Mouse (Mus musculus): ENCODE measurements around the gene Tubb4b. TPM values are rescaled to one million over a fixed set of nuclear protein-coding genes. Genes with fewer than 3 reads are reported as not detected.

Gene Tubb4b
- total and polyA plus RNA-seq, 2 experiments from 2014 or later: 568 to 827 TPM

DNA sequence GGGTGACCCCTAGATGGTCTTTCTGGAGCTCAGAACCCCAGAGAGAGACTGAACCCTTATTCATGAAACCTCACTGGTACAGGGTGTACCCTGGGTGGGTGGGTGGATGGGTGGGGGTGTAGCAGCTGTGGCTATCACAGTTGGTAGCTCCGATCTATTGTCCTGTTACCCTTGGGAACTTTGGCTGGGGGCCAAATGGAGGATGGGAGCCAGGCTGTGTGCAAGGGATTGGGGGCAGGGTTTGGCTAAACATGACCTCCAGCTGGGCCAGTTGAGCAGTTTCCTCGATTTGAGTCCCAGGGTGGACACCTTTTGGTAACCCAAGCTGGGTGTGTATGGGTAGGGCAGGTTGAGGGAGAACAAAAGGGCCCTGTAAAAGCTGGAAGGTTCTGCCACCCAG is 42.2 kb upstream of the Tubb4b start:
- 18% methylated on average over 2 of the region's 2 CpGs for WGBS
- Histone ChIP-seq H3K4me1 (ENCODE audit: insufficient read depth, low read length) (peaks cover 53% of the 10 kb centered on the region), H3K27me3 (ENCODE audit: insufficient read depth, low read length) (no peaks in the 10 kb centered on the region), H3K36me3 (ENCODE audit: insufficient read depth, low read length) (peaks cover 23% of the 10 kb centered on the region; the same call in 1 of the 2 replicates), H3K4me2 (ENCODE audit: low read depth, low read length) (peak overlapping the region; percentile 76), H3K4me3 (ENCODE audit: low read length) (peak overlapping the region; percentile 60), H3K9me3 (ENCODE audit: low read length) (no peaks in the 10 kb centered on the region), H3K9ac (replicated peaks; ENCODE audit: low read length) (peak overlapping the region; percentile 21), H3K27ac (peak overlapping the region; percentile 81)
- no peak for TF ChIP-seq CTCF (IDR thresholded peaks at IDR 0.05; ENCODE audit: low read depth)
- DNase-seq (ENCODE audit: low spot score): peak; percentile 49
- ATAC-seq: no peak

GRCm38 (mm10) chr2:25265897-25266656 is 41.6 kb upstream of the Tubb4b start:
- peak overlapping the region; percentile 60 for H3K4me3 ChIP-seq (ENCODE audit: low read length)
- peak; percentile 80 for DNase-seq (ENCODE audit: low spot score)

GRCm38 (mm10) chr2:25264851-25265250 is 40.3 kb upstream of the Tubb4b start:
- Histone ChIP-seq H3K9me3 (ENCODE audit: low read length) (no peaks in the 10 kb centered on the region), H3K27me3 (ENCODE audit: insufficient read depth, low read length) (no peaks in the 10 kb centered on the region), H3K4me1 (ENCODE audit: insufficient read depth, low read length) (peaks cover 44% of the 10 kb centered on the region), H3K9ac (replicated peaks; ENCODE audit: low read length) (peak overlapping the region; percentile 66; the same call in 1 of the 2 replicates), H3K36me3 (ENCODE audit: insufficient read depth, low read length) (peaks cover 13% of the 10 kb centered on the region; the same call in 1 of the 2 replicates), H3K4me3 (ENCODE audit: low read length) (peak overlapping the region; percentile 60), H3K4me2 (ENCODE audit: low read depth, low read length) (peak overlapping the region; percentile 76), H3K27ac (peak overlapping the region; percentile 81; the same call in 1 of the 2 replicates)
- WGBS: 43% methylated on average over 3 of the region's 3 CpGs
- no peak for TF ChIP-seq CTCF (IDR thresholded peaks at IDR 0.05; ENCODE audit: low read depth)
- ATAC-seq (no peak), DNase-seq (ENCODE audit: low spot score) (no peak)

More at GRCm38 (mm10) chr2:25265897-25266656, 41.6 kb upstream of the Tubb4b start:
- ATAC-seq: peak; percentile 13
- Histone ChIP-seq H3K9me3 (ENCODE audit: low read length) (no peaks in the 10 kb centered on the region), H3K36me3 (ENCODE audit: insufficient read depth, low read length) (peaks cover 23% of the 10 kb centered on the region; the same call in 1 of the 2 replicates), H3K27ac (peak overlapping the region; percentile 81), H3K27me3 (ENCODE audit: insufficient read depth, low read length) (no peaks in the 10 kb centered on the region), H3K4me2 (ENCODE audit: low read depth, low read length) (peak overlapping the region; percentile 76), H3K4me1 (ENCODE audit: insufficient read depth, low read length) (peaks cover 47% of the 10 kb centered on the region), H3K9ac (replicated peaks; ENCODE audit: low read length) (peak overlapping the region; percentile 21)
- WGBS: 40% methylated on average over 6 of the region's 6 CpGs
- no peak for TF ChIP-seq CTCF (IDR thresholded peaks at IDR 0.05; ENCODE audit: low read depth)

- ATAC-seq (no peak), DNase-seq (ENCODE audit: low spot score) (no peak)
- H3K4me1 ChIP-seq (ENCODE audit: insufficient read depth, low read length): peaks cover 44% of the 10 kb centered on the region
- H3K9me3 ChIP-seq (ENCODE audit: low read length): no peaks in the 10 kb centered on the region
- WGBS: 71% methylated on average over 5 of the region's 5 CpGs
- peak overlapping the region; percentile 76 for H3K4me2 ChIP-seq (ENCODE audit: low read depth, low read length)
- H3K27ac ChIP-seq: peak overlapping the region; percentile 71; the same call in 1 of the 2 replicates
- no peak for TF ChIP-seq CTCF (IDR thresholded peaks at IDR 0.05; ENCODE audit: low read depth)
- peak overlapping the region; percentile 60 for H3K4me3 ChIP-seq (ENCODE audit: low read length)
- no peaks in the 10 kb centered on the region for H3K27me3 ChIP-seq (ENCODE audit: insufficient read depth, low read length)
- H3K36me3 ChIP-seq (ENCODE audit: insufficient read depth, low read length): peaks cover 8% of the 10 kb centered on the region; the same call in 1 of the 2 replicates
- peak overlapping the region; percentile 66; the same call in 1 of the 2 replicates for H3K9ac ChIP-seq (replicated peaks; ENCODE audit: low read length)
Measured at GRCm38 (mm10) chr2:25264286-25264660, 39.8 kb upstream of the Tubb4b start.

- H3K4me1 ChIP-seq (ENCODE audit: insufficient read depth, low read length): peaks cover 44% of the 10 kb centered on the region
- peak overlapping the region; percentile 71 for H3K27ac ChIP-seq
- peak overlapping the region; percentile 76 for H3K4me2 ChIP-seq (ENCODE audit: low read depth, low read length)
- peak overlapping the region; percentile 60 for H3K4me3 ChIP-seq (ENCODE audit: low read length)
- H3K27me3 ChIP-seq (ENCODE audit: insufficient read depth, low read length): no peaks in the 10 kb centered on the region
- no peak for ATAC-seq
- H3K9me3 ChIP-seq (ENCODE audit: low read length): no peaks in the 10 kb centered on the region
- 13% methylated on average over 12 of the region's 12 CpGs for WGBS
- H3K9ac ChIP-seq (replicated peaks; ENCODE audit: low read length): peak overlapping the region; percentile 66
- peaks cover 2% of the 10 kb centered on the region; the same call in 1 of the 2 replicates for H3K36me3 ChIP-seq (ENCODE audit: insufficient read depth, low read length)
- no peak for TF ChIP-seq CTCF (IDR thresholded peaks at IDR 0.05; ENCODE audit: low read depth)
- DNase-seq (ENCODE audit: low spot score): peak; percentile 37
Measured at GRCm38 (mm10) chr2:25263623-25264285, 39.3 kb upstream of the Tubb4b start.

DNA sequence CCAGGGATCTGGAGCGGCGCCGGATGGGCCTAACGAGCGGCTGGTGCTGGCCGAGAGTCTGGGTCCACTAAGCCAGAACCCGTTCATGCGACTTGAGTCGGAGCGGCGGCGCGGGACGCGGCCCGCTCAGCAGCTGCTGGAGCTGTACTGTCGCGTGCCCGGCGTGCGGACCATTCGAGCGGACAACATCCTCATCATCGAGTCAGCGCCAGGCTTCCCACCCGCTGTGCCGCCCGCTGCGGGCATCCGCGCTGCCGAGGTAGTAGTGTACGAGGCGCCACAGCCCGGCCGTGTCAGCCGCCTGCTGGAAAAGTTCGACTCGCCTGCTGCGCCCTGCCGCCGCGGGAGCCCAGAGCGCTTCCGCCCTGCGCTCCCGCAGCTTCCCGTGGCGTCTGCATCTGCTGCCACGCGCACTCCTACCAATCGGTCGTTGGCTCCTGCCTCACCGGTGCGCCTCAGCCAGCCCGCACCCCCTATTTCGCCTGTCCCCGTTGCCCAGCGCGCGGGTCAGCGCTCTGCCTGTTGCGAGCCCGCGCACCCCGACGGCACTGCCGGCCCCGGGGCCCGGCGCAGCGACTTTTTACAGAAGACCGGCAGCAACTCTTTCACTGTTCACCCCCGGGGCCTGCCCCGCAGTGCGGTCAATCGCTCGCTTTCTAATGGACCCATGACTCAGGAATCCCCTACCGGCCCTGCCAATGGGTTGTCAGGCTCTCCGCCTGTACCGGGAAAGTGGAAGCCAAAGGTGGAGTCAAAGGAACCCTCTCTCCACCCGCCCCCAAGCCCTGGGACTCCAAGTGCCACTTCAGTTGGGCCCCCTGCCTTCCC is 38.5 kb upstream of the Tubb4b start:
- H3K36me3 ChIP-seq (ENCODE audit: insufficient read depth, low read length): no peaks in the 10 kb centered on the region
- H3K27ac ChIP-seq: peak overlapping the region; percentile 71
- TF ChIP-seq CTCF (IDR thresholded peaks at IDR 0.05; ENCODE audit: low read depth): no peak
- no peaks in the 10 kb centered on the region for H3K9me3 ChIP-seq (ENCODE audit: low read length)
- H3K4me1 ChIP-seq (ENCODE audit: insufficient read depth, low read length): peaks cover 43% of the 10 kb centered on the region
- WGBS: 2% methylated on average over 81 of the region's 82 CpGs
- H3K4me2 ChIP-seq (ENCODE audit: low read depth, low read length): peak overlapping the region; percentile 76
- peak overlapping the region; percentile 66 for H3K9ac ChIP-seq (replicated peaks; ENCODE audit: low read length)
- H3K27me3 ChIP-seq (ENCODE audit: insufficient read depth, low read length): no peaks in the 10 kb centered on the region
- DNase-seq (ENCODE audit: low spot score): peak; percentile 61
- peak overlapping the region; percentile 60 for H3K4me3 ChIP-seq (ENCODE audit: low read length)
- ATAC-seq: no peak
